Mouse (Mus musculus): ENCODE results near the gene Krtap7-1. TPM values are rescaled to one million over a fixed set of nuclear protein-coding genes. Genes with fewer than 3 reads are reported as not detected.

Gene Krtap7-1
- total and polyA plus RNA-seq, 3 experiments: not detected

DNA sequence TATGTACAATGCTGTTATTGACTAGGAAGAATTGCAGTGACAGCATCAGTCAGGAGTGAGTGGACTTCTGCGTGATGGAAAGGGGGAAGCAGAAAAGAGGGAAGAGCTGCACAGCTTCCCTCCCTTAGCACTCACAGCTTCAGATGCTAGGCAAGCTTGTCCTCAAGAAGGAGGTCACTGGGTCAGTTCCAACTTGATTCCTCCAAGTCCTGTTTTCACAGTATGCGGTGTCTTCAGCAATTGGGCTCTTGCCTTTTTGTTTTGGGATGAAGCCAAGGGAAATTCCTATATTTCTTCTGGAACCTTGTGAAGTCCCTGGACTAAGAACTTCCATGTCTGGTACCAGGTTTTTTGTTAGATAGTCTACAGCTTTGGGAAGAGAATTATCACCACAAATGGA lies 4.6 kb downstream of the Krtap7-1 start:
- intact Hi-C loops (cut with DNase I): no loop called here
- Histone ChIP-seq H3K27ac (no peak overlapping the region), H3K27me3 (ENCODE audit: control insufficient read depth, insufficient read depth, low read length) (no peaks in the 10 kb centered on the region), H3K36me3 (ENCODE audit: control insufficient read depth, insufficient read depth, low read length) (no peaks in the 10 kb centered on the region), H3K79me2 (replicated peaks; ENCODE audit: control insufficient read depth, insufficient read depth, low read length) (no peaks in the 10 kb centered on the region), H3K4me3 (no peak overlapping the region), H3K4me1 (ENCODE audit: control insufficient read depth, insufficient read depth, low read length) (no peaks in the 10 kb centered on the region), H3K9ac (ENCODE audit: low read depth, low read length) (no peak overlapping the region)
- DNase-seq: no peak
- 66% methylated on average over 2 of the region's 2 CpGs for WGBS
- TF ChIP-seq POLR2A (IDR thresholded peaks at IDR 0.05; ENCODE audit: insufficient read depth, low read depth, low read length) (no peak), CTCF (IDR thresholded peaks at IDR 0.05) (no peak), EP300 (IDR thresholded peaks at IDR 0.05; ENCODE audit: insufficient read depth, low read depth, low read length) (no peak)

DNA sequence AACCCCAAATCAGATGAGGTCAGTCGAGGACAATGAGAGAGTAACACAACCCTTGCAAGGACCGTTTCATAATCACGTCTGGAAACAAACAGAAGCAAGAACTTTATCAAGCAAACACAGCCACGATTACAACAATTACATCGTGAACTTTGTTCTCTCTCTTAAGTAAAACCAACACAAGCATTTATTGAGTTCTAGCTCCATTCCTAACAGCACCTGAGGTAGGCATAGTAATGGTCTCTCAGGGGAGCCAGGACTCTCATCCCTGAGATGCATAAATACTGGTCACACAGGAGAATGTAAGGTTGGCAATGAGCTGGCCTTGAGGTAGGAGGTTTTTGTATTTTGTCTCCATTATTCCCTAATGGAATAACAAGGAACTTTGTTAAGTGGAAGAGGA lies 6.3 kb downstream of the Krtap7-1 start:
- H3K27me3 ChIP-seq (ENCODE audit: control insufficient read depth, insufficient read depth, low read length): no peaks in the 10 kb centered on the region
- H3K79me2 ChIP-seq (replicated peaks; ENCODE audit: control insufficient read depth, insufficient read depth, low read length): no peaks in the 10 kb centered on the region
- no peak overlapping the region for H3K4me3 ChIP-seq
- 47% methylated on average over 5 of the region's 5 CpGs for WGBS
- no peak overlapping the region for H3K27ac ChIP-seq
- DNase-seq: no peak
- no peak overlapping the region for H3K9ac ChIP-seq (ENCODE audit: low read depth, low read length)
- TF ChIP-seq EP300 (IDR thresholded peaks at IDR 0.05; ENCODE audit: insufficient read depth, low read depth, low read length): no peak
- TF ChIP-seq CTCF (IDR thresholded peaks at IDR 0.05): no peak
- no peak for TF ChIP-seq POLR2A (IDR thresholded peaks at IDR 0.05; ENCODE audit: insufficient read depth, low read depth, low read length)
- H3K36me3 ChIP-seq (ENCODE audit: control insufficient read depth, insufficient read depth, low read length): no peaks in the 10 kb centered on the region
- intact Hi-C loops (cut with DNase I): no loop called here
- H3K4me1 ChIP-seq (ENCODE audit: control insufficient read depth, insufficient read depth, low read length): no peaks in the 10 kb centered on the region

DNA sequence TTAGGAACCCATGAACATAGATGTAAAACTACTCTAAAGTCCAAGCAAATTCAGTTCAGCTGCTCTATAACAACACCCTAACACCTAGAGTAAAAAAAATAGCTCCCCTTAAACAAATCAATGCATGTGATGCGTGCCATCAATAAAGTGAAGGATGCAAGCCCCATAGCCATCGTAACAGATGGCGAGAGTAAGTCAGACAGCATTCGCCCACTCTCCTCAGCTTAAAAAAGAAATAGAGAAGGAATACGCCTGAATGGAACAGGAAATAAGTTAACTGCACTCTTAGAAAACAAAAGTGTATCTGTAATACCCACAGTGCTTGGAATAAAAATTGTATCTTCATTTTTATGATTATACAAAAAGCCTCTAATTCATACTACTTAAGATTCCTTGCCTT lies 11.1 kb downstream of the Krtap7-1 start:
- Histone ChIP-seq H3K4me3 (no peak overlapping the region), H3K9ac (ENCODE audit: low read depth, low read length) (no peak overlapping the region), H3K36me3 (ENCODE audit: control insufficient read depth, insufficient read depth, low read length) (no peaks in the 10 kb centered on the region), H3K27ac (no peak overlapping the region), H3K79me2 (replicated peaks; ENCODE audit: control insufficient read depth, insufficient read depth, low read length) (no peaks in the 10 kb centered on the region), H3K27me3 (ENCODE audit: control insufficient read depth, insufficient read depth, low read length) (no peaks in the 10 kb centered on the region), H3K4me1 (ENCODE audit: control insufficient read depth, insufficient read depth, low read length) (no peaks in the 10 kb centered on the region)
- WGBS: 83% methylated on average over 5 of the region's 5 CpGs
- DNase-seq: no peak
- intact Hi-C loops (cut with DNase I): no loop called here
- TF ChIP-seq EP300 (IDR thresholded peaks at IDR 0.05; ENCODE audit: insufficient read depth, low read depth, low read length) (no peak), CTCF (IDR thresholded peaks at IDR 0.05) (no peak), POLR2A (IDR thresholded peaks at IDR 0.05; ENCODE audit: insufficient read depth, low read depth, low read length) (no peak)

DNA sequence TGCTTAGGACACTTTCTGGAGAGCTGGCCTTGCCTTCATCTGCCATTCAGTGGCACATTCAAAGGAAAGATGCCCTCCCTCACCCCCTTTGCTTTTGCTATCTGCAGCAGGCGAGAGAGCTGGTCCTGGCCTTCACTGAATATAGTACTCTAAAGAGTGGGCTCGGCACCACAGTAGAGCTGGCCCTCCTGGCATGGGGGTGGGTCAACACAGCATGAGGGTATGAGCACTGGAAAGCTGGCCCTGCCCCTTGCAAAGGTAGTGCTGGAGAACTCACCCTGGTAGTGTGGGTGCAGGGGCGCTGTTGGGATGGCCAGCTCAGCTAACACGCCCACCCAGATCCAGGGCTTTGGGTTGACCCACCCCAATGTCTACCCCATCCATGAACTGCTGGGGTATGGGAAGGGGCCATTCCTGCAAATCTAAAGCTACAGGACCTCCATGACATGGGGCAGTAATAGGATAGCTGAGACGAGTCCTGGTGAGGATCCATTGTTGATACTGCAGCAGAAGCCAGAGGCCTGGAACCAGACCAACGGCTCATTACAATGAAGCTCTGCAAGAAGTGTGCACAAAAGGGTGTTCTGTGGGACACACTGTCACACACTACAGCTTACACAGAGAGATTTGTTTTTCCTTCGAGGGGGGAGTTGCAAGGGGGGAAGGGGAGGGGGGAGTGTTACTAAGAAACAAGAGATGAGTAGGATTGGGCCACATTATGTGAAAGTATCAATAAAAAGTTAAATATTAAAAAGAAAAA lies 12.5 kb downstream of the Krtap7-1 start:
- Histone ChIP-seq H3K79me2 (replicated peaks; ENCODE audit: control insufficient read depth, insufficient read depth, low read length) (no peaks in the 10 kb centered on the region), H3K27me3 (ENCODE audit: control insufficient read depth, insufficient read depth, low read length) (no peaks in the 10 kb centered on the region), H3K4me1 (ENCODE audit: control insufficient read depth, insufficient read depth, low read length) (no peaks in the 10 kb centered on the region), H3K27ac (no peak overlapping the region), H3K9ac (ENCODE audit: low read depth, low read length) (no peak overlapping the region), H3K36me3 (ENCODE audit: control insufficient read depth, insufficient read depth, low read length) (no peaks in the 10 kb centered on the region), H3K4me3 (no peak overlapping the region)
- no peak for DNase-seq
- TF ChIP-seq CTCF (IDR thresholded peaks at IDR 0.05) (no peak), POLR2A (IDR thresholded peaks at IDR 0.05; ENCODE audit: insufficient read depth, low read depth, low read length) (no peak), EP300 (IDR thresholded peaks at IDR 0.05; ENCODE audit: insufficient read depth, low read depth, low read length) (no peak)
- 87% methylated on average over 7 of the region's 7 CpGs for WGBS
- intact Hi-C loops (cut with DNase I): no loop called here

DNA sequence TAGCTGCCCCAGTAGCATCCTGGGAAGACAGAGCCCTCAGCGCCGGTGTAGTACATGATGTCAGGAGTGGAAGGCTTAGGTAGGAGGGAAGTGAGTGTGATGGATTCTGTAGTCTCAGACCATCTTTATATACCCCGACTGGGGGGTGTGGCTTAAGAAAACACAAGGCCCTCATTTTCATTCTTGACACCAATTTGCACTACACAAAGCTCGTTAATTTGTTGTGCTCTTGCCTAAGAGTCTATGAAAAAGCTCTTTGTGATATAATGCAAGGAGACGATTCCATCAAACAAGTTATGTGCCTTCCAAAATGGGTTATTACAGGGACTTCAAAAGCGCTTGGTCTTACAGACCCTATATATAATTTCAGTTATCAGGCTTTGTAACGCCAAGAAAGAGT lies 20.3 kb downstream of the Krtap7-1 start, which contains the start of gene Krtap8-1:
Krtap8-1 (minus strand) TSS at position 101 of the 400 bp plus-strand sequence.
- no peak for TF ChIP-seq CTCF (IDR thresholded peaks at IDR 0.05)
- no peak for TF ChIP-seq POLR2A (IDR thresholded peaks at IDR 0.05; ENCODE audit: insufficient read depth, low read depth, low read length)
- TF ChIP-seq EP300 (IDR thresholded peaks at IDR 0.05; ENCODE audit: insufficient read depth, low read depth, low read length): no peak
- 79% methylated on average over 7 of the region's 7 CpGs for WGBS
- H3K27ac ChIP-seq: no peak within 1 kb of the TSS
- no peaks in the 10 kb centered on the region for H3K36me3 ChIP-seq (ENCODE audit: control insufficient read depth, insufficient read depth, low read length)
- DNase-seq: no peak
- no peak within 1 kb of the TSS for H3K9ac ChIP-seq (ENCODE audit: low read depth, low read length)
- no peaks in the 10 kb centered on the region for H3K4me1 ChIP-seq (ENCODE audit: control insufficient read depth, insufficient read depth, low read length)
- no peak within 1 kb of the TSS for H3K4me3 ChIP-seq
- H3K79me2 ChIP-seq (replicated peaks; ENCODE audit: control insufficient read depth, insufficient read depth, low read length): no peaks in the 10 kb centered on the region
- intact Hi-C loops (cut with DNase I): no loop called here
- no peaks in the 10 kb centered on the region for H3K27me3 ChIP-seq (ENCODE audit: control insufficient read depth, insufficient read depth, low read length)

DNA sequence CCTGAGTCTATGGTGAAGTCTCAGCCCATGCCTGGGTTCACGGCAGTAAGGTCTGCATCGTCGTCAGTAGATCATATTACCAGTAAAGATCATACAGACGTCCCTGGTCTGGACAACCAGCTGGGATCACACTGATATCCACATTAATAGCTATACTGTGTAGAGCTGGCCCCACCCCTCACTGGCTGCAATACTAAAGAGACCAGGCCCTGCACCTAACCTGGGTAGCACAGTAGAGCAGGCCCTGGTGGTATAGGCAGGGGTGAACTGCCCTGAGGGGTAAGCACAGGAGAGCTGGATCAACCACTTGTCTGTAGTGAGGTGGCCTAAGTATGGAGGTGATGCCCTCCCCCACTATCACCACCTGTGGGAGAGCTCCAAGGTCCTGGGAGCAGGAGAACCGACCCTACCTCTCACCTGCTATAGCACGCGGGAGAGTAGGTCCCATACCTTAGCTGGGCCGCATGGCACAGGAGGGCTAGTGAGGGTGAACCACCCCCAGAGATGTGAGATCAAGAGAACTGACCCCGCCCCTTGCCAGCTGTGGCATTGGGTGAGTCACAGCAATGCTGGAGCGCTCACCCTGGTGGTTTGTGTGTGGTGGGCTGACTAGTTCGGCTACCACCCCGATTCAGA lies 30.3 kb downstream of the Krtap7-1 start:
- intact Hi-C loops (cut with DNase I): no loop called here
- H3K9ac ChIP-seq (ENCODE audit: low read depth, low read length): no peak overlapping the region
- TF ChIP-seq EP300 (IDR thresholded peaks at IDR 0.05; ENCODE audit: insufficient read depth, low read depth, low read length): no peak
- no peak for TF ChIP-seq CTCF (IDR thresholded peaks at IDR 0.05)
- no peak for TF ChIP-seq POLR2A (IDR thresholded peaks at IDR 0.05; ENCODE audit: insufficient read depth, low read depth, low read length)
- DNase-seq: no peak
- H3K36me3 ChIP-seq (ENCODE audit: control insufficient read depth, insufficient read depth, low read length): no peaks in the 10 kb centered on the region
- H3K4me1 ChIP-seq (ENCODE audit: control insufficient read depth, insufficient read depth, low read length): no peaks in the 10 kb centered on the region
- no peak overlapping the region for H3K27ac ChIP-seq
- no peaks in the 10 kb centered on the region for H3K27me3 ChIP-seq (ENCODE audit: control insufficient read depth, insufficient read depth, low read length)
- no peaks in the 10 kb centered on the region for H3K79me2 ChIP-seq (replicated peaks; ENCODE audit: control insufficient read depth, insufficient read depth, low read length)
- WGBS: 83% methylated on average over 12 of the region's 12 CpGs
- no peak overlapping the region for H3K4me3 ChIP-seq
